Mouse (Mus musculus) B cell, adult 2 months (primary cell): Measurements from ENCODE around the gene Clec4f.
A peak's percentile ranks its signal among the peaks of the same experiment; 100 is the strongest.

Source experiments
- DNase-seq, 2 experiments: peaks; one replicate each; pipeline ENCODE4 v3.0.0; 2022

The Clec4f gene

DNA sequence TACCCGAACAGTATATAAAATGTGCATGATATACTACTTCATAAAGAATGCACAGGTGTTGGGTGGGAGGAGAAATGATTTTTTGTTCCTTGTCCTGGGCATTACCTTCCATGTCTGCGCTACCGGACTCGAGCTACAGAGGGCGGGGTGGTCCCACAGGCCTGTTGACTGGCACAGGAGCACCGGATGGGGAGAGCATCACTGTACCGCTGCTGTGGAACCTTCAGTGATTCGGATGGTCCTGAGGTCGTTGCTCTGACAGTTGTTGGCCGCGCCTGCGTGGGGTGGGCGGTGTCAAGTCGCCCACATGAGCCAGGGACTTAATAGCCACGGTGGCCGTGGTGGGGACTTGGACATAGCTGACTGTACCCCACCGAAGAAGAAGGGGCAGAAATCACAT is 29.2 kb downstream of the Clec4f start:
- no peak for DNase-seq

- DNase-seq = no peak
Observed at GRCm38 (mm10) chr6:83619955-83620354, 36.0 kb downstream of the Clec4f start.

- no peak for DNase-seq
Observed at GRCm38 (mm10) chr6:83617581-83618335, 38.2 kb downstream of the Clec4f start.

DNA sequence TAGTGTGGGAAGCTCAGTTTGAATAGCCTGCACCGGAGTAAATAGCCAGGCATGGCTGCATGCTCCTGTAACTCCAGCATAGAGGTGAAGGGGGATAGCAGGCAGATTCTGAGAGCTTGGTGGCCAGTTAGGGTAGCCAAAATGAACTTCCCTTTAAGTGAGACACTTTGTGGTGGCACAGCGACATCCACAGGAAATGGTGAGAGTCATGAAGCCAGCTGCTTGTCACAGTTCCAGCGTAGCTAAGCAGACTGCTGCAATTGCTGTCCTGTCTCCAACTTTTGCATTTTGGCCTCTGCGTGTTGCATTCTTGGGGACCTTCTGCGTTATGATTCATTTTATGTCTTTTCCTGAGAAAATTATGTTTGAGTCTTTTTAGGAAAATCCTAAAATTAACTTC is 39.5 kb downstream of the Clec4f start:
- no peak for DNase-seq

DNA sequence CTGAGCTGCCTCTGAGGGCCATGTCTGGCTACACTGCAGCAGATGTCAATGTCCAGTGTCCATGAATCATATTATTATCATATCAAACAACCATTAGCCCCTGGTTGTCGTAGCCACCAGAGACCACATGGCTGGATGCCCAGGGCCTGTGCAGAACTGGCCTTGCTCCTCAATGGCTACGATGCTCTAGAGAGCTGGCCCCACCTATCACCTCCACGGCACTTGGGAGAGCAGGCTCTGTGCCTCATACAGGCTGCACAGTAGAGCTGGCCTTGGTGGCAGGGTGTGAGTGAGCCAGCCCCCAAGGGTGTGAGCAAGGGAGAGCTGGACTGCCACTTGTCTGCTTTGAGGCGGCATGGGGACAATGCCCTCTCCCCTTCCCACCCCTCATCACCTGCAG is 41.5 kb downstream of the Clec4f start:
- DNase-seq = no peak

DNA sequence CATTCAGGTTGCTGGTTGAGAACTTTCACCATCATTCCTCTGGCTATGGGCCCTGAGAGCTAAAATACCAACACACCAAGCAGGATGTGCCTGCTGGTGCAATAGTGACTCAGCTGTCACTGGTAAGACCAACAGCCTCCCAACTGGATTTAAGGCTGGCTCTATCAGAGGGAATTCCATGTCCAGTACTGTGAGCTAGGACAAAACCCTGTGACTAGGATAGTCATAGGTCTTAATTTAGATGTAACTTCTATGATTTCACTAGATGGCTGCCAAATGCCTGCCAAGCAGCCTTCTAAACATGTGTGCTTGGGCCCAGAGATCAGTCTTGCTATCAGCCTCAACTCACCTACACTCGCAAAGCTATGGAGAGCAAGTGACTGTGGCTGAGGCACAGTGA is 43.0 kb downstream of the Clec4f start:
- no peak for DNase-seq

GRCm38 (mm10) chr6:83599636-83600174 is 56.3 kb downstream of the Clec4f start:
- DNase-seq = no peak

- peak in 1 of 2 experiments; percentile 3 for DNase-seq
Observed at GRCm38 (mm10) chr6:83599060-83599550, 56.9 kb downstream of the Clec4f start.

DNA sequence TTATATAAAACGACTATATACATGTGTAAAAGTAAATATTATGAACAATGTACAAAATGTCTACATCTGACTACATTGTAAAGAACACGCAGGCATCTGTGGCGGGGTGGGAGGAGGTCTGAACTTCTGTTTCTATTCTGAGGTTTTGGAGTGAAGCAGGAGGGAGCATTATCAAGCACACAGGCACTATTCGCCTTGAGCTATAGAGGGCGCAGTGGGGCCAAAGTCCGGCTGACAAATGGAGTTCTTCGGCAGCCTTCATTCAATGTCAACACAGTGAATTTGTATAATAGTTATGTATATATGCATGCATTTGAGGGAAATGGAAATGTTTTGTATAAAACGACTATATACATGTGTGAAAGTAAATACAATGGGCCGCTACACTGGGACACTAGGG is 57.3 kb downstream of the Clec4f start:
- DNase-seq = peak; percentile 41 to 46

DNA sequence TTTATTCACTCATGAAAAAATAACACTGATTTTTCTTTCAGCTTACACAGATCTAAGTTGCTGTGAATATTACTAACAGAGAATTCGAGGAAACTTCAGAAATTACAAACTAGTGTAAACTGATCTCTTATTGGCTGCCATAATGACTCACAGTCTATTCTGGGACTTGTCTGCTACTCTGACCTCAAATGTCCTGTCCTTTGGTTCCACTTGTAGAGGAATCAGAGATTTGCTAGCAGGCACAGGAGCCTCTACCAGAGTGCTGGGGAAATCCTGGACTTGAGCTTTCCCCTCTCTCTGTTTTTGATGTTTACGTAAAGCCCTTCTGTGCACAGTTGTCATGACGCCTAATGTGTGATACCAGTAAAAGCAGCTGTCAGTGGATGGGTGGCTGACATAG is 58.0 kb downstream of the Clec4f start:
- DNase-seq = no peak

- no peak for DNase-seq
Observed at GRCm38 (mm10) chr6:83595035-83595434, 61.0 kb downstream of the Clec4f start.
